Mouse (Mus musculus) CH12.LX (cell line): ENCODE measurements around the gene 2300009A05Rik. TPM values are rescaled to one million over a fixed set of nuclear protein-coding genes. Genes with fewer than 3 reads are reported as not detected.

Experiments used
- DNase-seq: peaks from one replicate; pipeline ENCODE4 v3.0.0-alpha.2; 2013; ENCODE audit errors: extremely low read depth
- H3K27ac ChIP-seq: 2 replicates; pipeline ENCODE4 v1.5.1; 2012; ENCODE audit warnings: low read depth, mild to moderate bottlenecking, control low read depth, moderate library complexity; ENCODE audit not compliant: insufficient read depth
- H3K27me3 ChIP-seq: replicated peaks from 2 replicates; pipeline ENCODE3; 2012; ENCODE audit warnings: inconsistent platforms
- H3K36me3 ChIP-seq, 2 experiments: replicated peaks in 1 of 2; 2 replicates each; pipeline versions ENCODE3 to v1.6.1; 2012; ENCODE audit warnings: inconsistent platforms in 1 of 2, low read length in 1 of 2, mild to moderate bottlenecking in 1 of 2, mixed read lengths in 1 of 2, moderate library complexity in 1 of 2; ENCODE audit not compliant: control insufficient read depth in 1 of 2, insufficient read depth in 1 of 2
- H3K4me1 ChIP-seq, 2 experiments: 2 replicates each; pipeline ENCODE4 v1.6.1; 2012; ENCODE audit warnings: inconsistent platforms in 1 of 2, moderate library complexity in 1 of 2; ENCODE audit not compliant: insufficient read depth in 2 of 2, control insufficient read depth in 1 of 2
- H3K4me2 ChIP-seq: 2 replicates; pipeline ENCODE4 v1.6.1; 2012; ENCODE audit warnings: low read depth, mild to moderate bottlenecking, control low read depth; ENCODE audit not compliant: poor library complexity, insufficient read depth, severe bottlenecking
- H3K4me3 ChIP-seq, 3 experiments: fragments of 150-350 bp in 1 of 3; sonication (generic) in 1 of 3; replicated peaks in 1 of 3; 2 replicates each; pipeline versions ENCODE3 to v1.5.1; 2011 to 2012; ENCODE audit warnings: low read depth in 2 of 3, low read length in 2 of 3, mild to moderate bottlenecking in 2 of 3, moderate library complexity in 2 of 3, control low read depth in 1 of 3, improper control_type of control experiment in 1 of 3, inconsistent platforms in 1 of 3, mixed read lengths in 1 of 3; ENCODE audit not compliant: poor library complexity in 1 of 3
- H3K79me2 ChIP-seq: replicated peaks from 2 replicates; pipeline ENCODE4 v1.6.1; 2012; ENCODE audit warnings: mild to moderate bottlenecking, moderate library complexity; ENCODE audit not compliant: control insufficient read depth, poor library complexity, insufficient read depth, severe bottlenecking; ENCODE audit errors: extremely low read depth
- H3K9ac ChIP-seq: 2 replicates; pipeline ENCODE4 v1.6.1; 2012; ENCODE audit warnings: low read depth, mild to moderate bottlenecking, control low read depth, moderate library complexity; ENCODE audit not compliant: insufficient read depth
- H3K9me3 ChIP-seq: replicated peaks from 2 replicates; pipeline ENCODE3; 2012; ENCODE audit warnings: low read length, inconsistent platforms, mixed read lengths
- BHLHE40 ChIP-seq: IDR thresholded peaks from 2 replicates; pipeline ENCODE4 v1.6.1; 2011; ENCODE audit warnings: mild to moderate bottlenecking, low read depth, low read length, improper control_type of control experiment
- CHD2 ChIP-seq: IDR thresholded peaks from 2 replicates; pipeline ENCODE4 v1.6.1; 2011; ENCODE audit warnings: low read length, improper control_type of control experiment
- CTCF ChIP-seq, 2 experiments: IDR thresholded peaks in 1 of 2; conservative IDR thresholded peaks in 1 of 2; 2 replicates each; pipeline ENCODE4 v1.5.1; 2011 to 2012; ENCODE audit warnings: low read depth in 2 of 2, low read length in 2 of 2, improper control_type of control experiment in 1 of 2, inconsistent platforms in 1 of 2, mild to moderate bottlenecking in 1 of 2, moderate library complexity in 1 of 2
- ELF1 ChIP-seq: IDR thresholded peaks from 2 replicates; pipeline ENCODE4 v1.6.1; 2014; ENCODE audit warnings: low read depth, mild to moderate bottlenecking, inconsistent platforms, low read length, improper control_type of control experiment
- EP300 ChIP-seq: IDR thresholded peaks from 2 replicates; pipeline ENCODE4 v1.6.1; 2011; ENCODE audit warnings: low read length, improper control_type of control experiment
- MAFK ChIP-seq: IDR thresholded peaks from 2 replicates; pipeline ENCODE4 v1.6.1; 2011; ENCODE audit warnings: low read length, improper control_type of control experiment; ENCODE audit not compliant: insufficient replicate concordance
- MAX ChIP-seq: IDR thresholded peaks from 2 replicates; pipeline ENCODE4 v1.6.1; 2011; ENCODE audit warnings: low read length, improper control_type of control experiment
- MAZ ChIP-seq: IDR thresholded peaks from 2 replicates; pipeline ENCODE4 v1.6.1; 2012; ENCODE audit warnings: low read depth, mild to moderate bottlenecking, inconsistent platforms, low read length, improper control_type of control experiment, moderate library complexity
- MEF2A ChIP-seq: IDR thresholded peaks from 2 replicates; pipeline ENCODE4 v1.6.1; 2014; ENCODE audit warnings: low read depth, mild to moderate bottlenecking, inconsistent platforms, low read length, improper control_type of control experiment, borderline replicate concordance
- MXI1 ChIP-seq: IDR thresholded peaks from 2 replicates; pipeline ENCODE4 v1.6.1; 2011; ENCODE audit warnings: mild to moderate bottlenecking, low read depth, low read length, improper control_type of control experiment
- NELFE ChIP-seq: IDR thresholded peaks from 2 replicates; pipeline ENCODE4 v1.6.1; 2011; ENCODE audit warnings: low read depth, low read length, improper control_type of control experiment
- POLR2A ChIP-seq: IDR thresholded peaks from 2 replicates; pipeline ENCODE4 v1.6.1; 2011; ENCODE audit warnings: low read depth, mild to moderate bottlenecking, improper control_type of control experiment, low read length
- POLR2AphosphoS2 ChIP-seq: IDR thresholded peaks from 2 replicates; pipeline ENCODE4 v1.6.1; 2011; ENCODE audit warnings: low read depth, low read length, improper control_type of control experiment
- RAD21 ChIP-seq: IDR thresholded peaks from 2 replicates; pipeline ENCODE4 v1.6.1; 2011; ENCODE audit warnings: low read depth, mild to moderate bottlenecking, low read length, improper control_type of control experiment, moderate library complexity
- SIN3A ChIP-seq: IDR thresholded peaks from 2 replicates; pipeline ENCODE4 v1.6.1; 2012; ENCODE audit warnings: low read length, improper control_type of control experiment, inconsistent platforms
- TBP ChIP-seq: conservative IDR thresholded peaks from 2 replicates; pipeline ENCODE4 v1.6.1; 2011; ENCODE audit warnings: low read depth, low read length, improper control_type of control experiment
- USF1 ChIP-seq: IDR thresholded peaks from 2 replicates; pipeline ENCODE4 v1.6.1; 2014; ENCODE audit warnings: low read depth, mild to moderate bottlenecking, inconsistent platforms, low read length, improper control_type of control experiment
- ZC3H11A ChIP-seq: IDR thresholded peaks from 2 replicates; pipeline ENCODE4 v1.6.1; 2012; ENCODE audit warnings: low read depth, mild to moderate bottlenecking, inconsistent platforms, low read length, improper control_type of control experiment
- ZKSCAN1 ChIP-seq: IDR thresholded peaks from 2 replicates; pipeline ENCODE4 v1.6.1; 2012; ENCODE audit warnings: low read depth, inconsistent platforms, low read length, improper control_type of control experiment, borderline replicate concordance
- dilution Hi-C: fragments of 300-500 bp; cut with MboI; formaldehyde crosslinking; loops from 2 replicates; pipeline ENCODE4 v1.14.3; 2020; ENCODE audit warnings: low sequenced_read_pairs; ENCODE audit not compliant: extremely low pct_unique_long_range_greater_than_20kb, extremely low pct_ligation_motif_present
- in situ Hi-C: fragments of 300-500 bp; cut with MboI; formaldehyde crosslinking; loops from 3 replicates; pipeline ENCODE4 v1.14.3; 2019; ENCODE audit warnings: low sequenced_read_pairs, low pct_ligation_motif_present, low pct_unique_long_range_greater_than_20kb, mixed read lengths
- polyA plus RNA-seq: library from polyadenylated mRNA; unstranded; fragments of >175 nt; gene quantifications from 2 replicates; pipeline ENCODE4 v1.2.1, GENCODE M21; 2012; ENCODE audit warnings: low read depth; ENCODE audit not compliant: insufficient read length
- total RNA-seq, 2 experiments: library from RNA; depleted of rRNA; stranded (reverse); fragments of 300-350 nt in 1 of 2; fragments of >200 nt in 1 of 2; gene quantifications; 2 replicates each; pipeline ENCODE4 v1.2.3; 2012 to 2014

Gene 2300009A05Rik
- total and polyA plus RNA-seq, 3 experiments = 13.0 to 20.4 (median 13.8) TPM

- no peak for TF ChIP-seq CHD2
- peak; percentile 66; the same call in 1 of the 2 replicates for TF ChIP-seq TBP
Observed at GRCm38 (mm10) chr9:63398611-63399462, at the start of gene 2300009A05Rik (continued).

GRCm38 (mm10) chr9:63443695-63444094 lies 44.6 kb upstream of the 2300009A05Rik start:
- H3K27ac ChIP-seq = no peak overlapping the region
- H3K9me3 ChIP-seq = no peaks in the 10 kb centered on the region
- H3K79me2 ChIP-seq = no peaks in the 10 kb centered on the region
- H3K9ac ChIP-seq = no peak overlapping the region
- H3K36me3 ChIP-seq = no peaks in the 10 kb centered on the region
- H3K27me3 ChIP-seq = no peaks in the 10 kb centered on the region
- H3K4me2 ChIP-seq = no peak overlapping the region
- no peaks in the 10 kb centered on the region for H3K4me1 ChIP-seq
- dilution Hi-C loops = no loop called here
- H3K4me3 ChIP-seq = no peak overlapping the region
- no peak for DNase-seq
- in situ Hi-C loops = no loop called here
- TF ChIP-seq SIN3A (no peak), ZC3H11A (no peak), CHD2 (no peak), POLR2AphosphoS2 (no peak)

- no peaks in the 10 kb centered on the region for H3K27me3 ChIP-seq
- no peaks in the 10 kb centered on the region for H3K9me3 ChIP-seq
- H3K9ac ChIP-seq = no peak overlapping the region
- H3K79me2 ChIP-seq = no peaks in the 10 kb centered on the region
- no peak for DNase-seq
- H3K36me3 ChIP-seq = no peaks in the 10 kb centered on the region
- H3K4me3 ChIP-seq = no peak overlapping the region
- TF ChIP-seq ZKSCAN1 (no peak), MEF2A (no peak), EP300 (no peak), NELFE (no peak), SIN3A (no peak), BHLHE40 (no peak), MXI1 (no peak), CTCF (conservative IDR thresholded peaks at IDR 0.05 in 1 of 2, IDR thresholded peaks at IDR 0.05 in 1 of 2; ENCODE audit: low read depth in 2 of 2, low read length in 2 of 2) (no peak), POLR2A (no peak), RAD21 (no peak), MAFK (no peak), USF1 (no peak), MAZ (no peak), ELF1 (no peak), MAX (no peak)
- in situ Hi-C loops = no loop called here
- no peak overlapping the region for H3K4me2 ChIP-seq
- no peaks in the 10 kb centered on the region for H3K4me1 ChIP-seq
- no peak overlapping the region for H3K27ac ChIP-seq
- dilution Hi-C loops = no loop called here
Observed at GRCm38 (mm10) chr9:63430652-63431051, 31.6 kb upstream of the 2300009A05Rik start.
